Mouse (Mus musculus): ENCODE results near the gene Rhcg. TPM values are rescaled to one million over a fixed set of nuclear protein-coding genes. Genes with fewer than 3 reads are reported as not detected.
A peak's percentile ranks its signal among the peaks of the same experiment; 100 is the strongest.

The Rhcg gene
- polyA plus RNA-seq, 1 experiment from 2014 or later, result 0.15 TPM

GRCm38 (mm10) chr7:79612783-79613182, 4.7 kb downstream of the Rhcg start:
- 10% methylated on average over 6 of the region's 6 CpGs for WGBS (ENCODE audit: insufficient replicate concordance)
- no peak overlapping the region for H3K4me3 ChIP-seq (ENCODE audit: low read depth, low read length)
- H3K27ac ChIP-seq (ENCODE audit: low read length), result no peak overlapping the region
- no peak for ATAC-seq (ENCODE audit: low read depth)
- no peaks in the 10 kb centered on the region for H3K9me3 ChIP-seq (replicated peaks; ENCODE audit: control insufficient read depth, low read length)
- no peak overlapping the region for H3K4me2 ChIP-seq (ENCODE audit: low read depth, low read length)
- no peak overlapping the region for H3K9ac ChIP-seq (ENCODE audit: low read depth, low read length)
- peaks cover 24% of the 10 kb centered on the region for H3K27me3 ChIP-seq (ENCODE audit: control insufficient read depth, insufficient read depth, low read depth, low read length)
- no peaks in the 10 kb centered on the region for H3K4me1 ChIP-seq (ENCODE audit: control insufficient read depth, low read depth, low read length)
- H3K36me3 ChIP-seq (ENCODE audit: control insufficient read depth, insufficient read depth), result no peaks in the 10 kb centered on the region

- 51% methylated on average over 9 of the region's 9 CpGs for WGBS (ENCODE audit: insufficient replicate concordance)
- Histone ChIP-seq H3K27me3 (ENCODE audit: control insufficient read depth, insufficient read depth, low read depth, low read length) (peaks cover 22% of the 10 kb centered on the region), H3K4me3 (ENCODE audit: low read depth, low read length) (no peak overlapping the region), H3K27ac (ENCODE audit: low read length) (no peak overlapping the region), H3K9me3 (replicated peaks; ENCODE audit: control insufficient read depth, low read length) (no peaks in the 10 kb centered on the region), H3K4me2 (ENCODE audit: low read depth, low read length) (no peak overlapping the region), H3K9ac (ENCODE audit: low read depth, low read length) (no peak overlapping the region), H3K4me1 (ENCODE audit: control insufficient read depth, low read depth, low read length) (no peaks in the 10 kb centered on the region; the same call in 1 of the 2 replicates), H3K36me3 (ENCODE audit: control insufficient read depth, insufficient read depth) (no peaks in the 10 kb centered on the region)
- ATAC-seq (ENCODE audit: low read depth), result no peak
Measured at GRCm38 (mm10) chr7:79611901-79612300, 5.6 kb downstream of the Rhcg start.

GRCm38 (mm10) chr7:79607263-79607921, 10.1 kb downstream of the Rhcg start:
- no peak overlapping the region for H3K27ac ChIP-seq (ENCODE audit: low read length)
- H3K9ac ChIP-seq (ENCODE audit: low read depth, low read length), result no peak overlapping the region
- H3K9me3 ChIP-seq (replicated peaks; ENCODE audit: control insufficient read depth, low read length), result no peaks in the 10 kb centered on the region
- no peaks in the 10 kb centered on the region for H3K36me3 ChIP-seq (ENCODE audit: control insufficient read depth, insufficient read depth)
- H3K4me1 ChIP-seq (ENCODE audit: control insufficient read depth, low read depth, low read length), result no peaks in the 10 kb centered on the region; the same call in 1 of the 2 replicates
- peaks cover 9% of the 10 kb centered on the region for H3K27me3 ChIP-seq (ENCODE audit: control insufficient read depth, insufficient read depth, low read depth, low read length)
- peak overlapping the region; percentile 34 for H3K4me3 ChIP-seq (ENCODE audit: low read depth, low read length)
- 4% methylated on average over 25 of the region's 25 CpGs for WGBS (ENCODE audit: insufficient replicate concordance)
- peak overlapping the region; percentile 55 for H3K4me2 ChIP-seq (ENCODE audit: low read depth, low read length)
- peak; percentile 47; the same call in 1 of the 2 replicates for ATAC-seq (ENCODE audit: low read depth)

GRCm38 (mm10) chr7:79606766-79607165, 10.7 kb downstream of the Rhcg start:
- Histone ChIP-seq H3K27me3 (ENCODE audit: control insufficient read depth, insufficient read depth, low read depth, low read length) (peaks cover 9% of the 10 kb centered on the region), H3K4me2 (ENCODE audit: low read depth, low read length) (peak overlapping the region; percentile 55; the same call in 1 of the 2 replicates), H3K9me3 (replicated peaks; ENCODE audit: control insufficient read depth, low read length) (no peaks in the 10 kb centered on the region)

GRCm38 (mm10) chr7:79602006-79602405, 15.5 kb downstream of the Rhcg start:
- Histone ChIP-seq H3K4me3 (ENCODE audit: low read depth, low read length) (no peak overlapping the region), H3K9ac (ENCODE audit: low read depth, low read length) (no peak overlapping the region), H3K27ac (ENCODE audit: low read length) (no peak overlapping the region), H3K36me3 (ENCODE audit: control insufficient read depth, insufficient read depth) (no peaks in the 10 kb centered on the region), H3K4me1 (ENCODE audit: control insufficient read depth, low read depth, low read length) (no peaks in the 10 kb centered on the region), H3K4me2 (ENCODE audit: low read depth, low read length) (no peak overlapping the region), H3K27me3 (ENCODE audit: control insufficient read depth, insufficient read depth, low read depth, low read length) (peaks cover 8% of the 10 kb centered on the region), H3K9me3 (replicated peaks; ENCODE audit: control insufficient read depth, low read length) (no peaks in the 10 kb centered on the region)
- no peak for ATAC-seq (ENCODE audit: low read depth)
- 32% methylated on average over 8 of the region's 8 CpGs for WGBS (ENCODE audit: insufficient replicate concordance)

More at GRCm38 (mm10) chr7:79606766-79607165, 10.7 kb downstream of the Rhcg start:
- Histone ChIP-seq H3K36me3 (ENCODE audit: control insufficient read depth, insufficient read depth) (no peaks in the 10 kb centered on the region), H3K4me3 (ENCODE audit: low read depth, low read length) (no peak overlapping the region), H3K27ac (ENCODE audit: low read length) (no peak overlapping the region), H3K4me1 (ENCODE audit: control insufficient read depth, low read depth, low read length) (no peaks in the 10 kb centered on the region; the same call in 1 of the 2 replicates), H3K9ac (ENCODE audit: low read depth, low read length) (no peak overlapping the region)
- ATAC-seq (ENCODE audit: low read depth), result no peak
- 4% methylated on average over 3 of the region's 3 CpGs for WGBS (ENCODE audit: insufficient replicate concordance)

- Histone ChIP-seq H3K9ac (ENCODE audit: low read depth, low read length) (no peak overlapping the region), H3K27me3 (ENCODE audit: control insufficient read depth, insufficient read depth, low read depth, low read length) (peaks cover 11% of the 10 kb centered on the region), H3K36me3 (ENCODE audit: control insufficient read depth, insufficient read depth) (no peaks in the 10 kb centered on the region), H3K27ac (ENCODE audit: low read length) (no peak overlapping the region), H3K4me2 (ENCODE audit: low read depth, low read length) (no peak overlapping the region), H3K9me3 (replicated peaks; ENCODE audit: control insufficient read depth, low read length) (no peaks in the 10 kb centered on the region), H3K4me3 (ENCODE audit: low read depth, low read length) (no peak overlapping the region), H3K4me1 (ENCODE audit: control insufficient read depth, low read depth, low read length) (no peaks in the 10 kb centered on the region)
- WGBS (ENCODE audit: insufficient replicate concordance), result 72% methylated on average over 10 of the region's 10 CpGs
- ATAC-seq (ENCODE audit: low read depth), result no peak
Measured at GRCm38 (mm10) chr7:79600122-79600521, 17.3 kb downstream of the Rhcg start.

- H3K4me2 ChIP-seq (ENCODE audit: low read depth, low read length), result no peak overlapping the region
- H3K9me3 ChIP-seq (replicated peaks; ENCODE audit: control insufficient read depth, low read length), result no peaks in the 10 kb centered on the region
- WGBS (ENCODE audit: insufficient replicate concordance), result 12% methylated on average over 7 of the region's 7 CpGs
- no peaks in the 10 kb centered on the region for H3K36me3 ChIP-seq (ENCODE audit: control insufficient read depth, insufficient read depth)
- peaks cover 46% of the 10 kb centered on the region for H3K27me3 ChIP-seq (ENCODE audit: control insufficient read depth, insufficient read depth, low read depth, low read length)
- H3K27ac ChIP-seq (ENCODE audit: low read length), result no peak overlapping the region
- no peak overlapping the region for H3K4me3 ChIP-seq (ENCODE audit: low read depth, low read length)
- no peaks in the 10 kb centered on the region for H3K4me1 ChIP-seq (ENCODE audit: control insufficient read depth, low read depth, low read length)
- ATAC-seq (ENCODE audit: low read depth), result no peak
- H3K9ac ChIP-seq (ENCODE audit: low read depth, low read length), result no peak overlapping the region
Measured at GRCm38 (mm10) chr7:79594854-79595253, 22.6 kb downstream of the Rhcg start.

GRCm38 (mm10) chr7:79591812-79592731, 25.4 kb downstream of the Rhcg start:
- H3K9ac ChIP-seq (ENCODE audit: low read depth, low read length), result no peak overlapping the region
- H3K4me2 ChIP-seq (ENCODE audit: low read depth, low read length), result no peak overlapping the region
- no peaks in the 10 kb centered on the region for H3K9me3 ChIP-seq (replicated peaks; ENCODE audit: control insufficient read depth, low read length)
- H3K4me3 ChIP-seq (ENCODE audit: low read depth, low read length), result no peak overlapping the region
- H3K27me3 ChIP-seq (ENCODE audit: control insufficient read depth, insufficient read depth, low read depth, low read length), result peaks cover 55% of the 10 kb centered on the region
- no peak for ATAC-seq (ENCODE audit: low read depth)
- H3K4me1 ChIP-seq (ENCODE audit: control insufficient read depth, low read depth, low read length), result no peaks in the 10 kb centered on the region
- H3K36me3 ChIP-seq (ENCODE audit: control insufficient read depth, insufficient read depth), result no peaks in the 10 kb centered on the region
- WGBS (ENCODE audit: insufficient replicate concordance), result 2% methylated on average over 41 of the region's 42 CpGs
- H3K27ac ChIP-seq (ENCODE audit: low read length), result no peak overlapping the region
